Mouse (Mus musculus) gastrocnemius, adult 8-10 months (tissue): ENCODE data around the gene Pcyt1b. TPM values are rescaled to one million over a fixed set of nuclear protein-coding genes. Genes with fewer than 3 reads are reported as not detected.
A peak's percentile ranks its signal among the peaks of the same experiment; 100 is the strongest.

Experiments used
- DNase-seq, 2 experiments: peaks; one replicate each; pipeline ENCODE4 v3.0.0; 2022; ENCODE audit warnings: low spot score in 2 of 2
- total RNA-seq, 4 experiments: library from RNA; stranded (reverse); gene quantifications; 2 replicates each; pipeline ENCODE4 v1.2.4; 2022

Gene Pcyt1b
- under 1 TPM in 2 of 4 experiments, not detected in 2; 0.07 to 0.39 TPM for total RNA-seq

GRCm38 (mm10) chrX:93654218-93655002 lies at the start of gene Pcyt1b:
Gene Pcyt1b (plus strand): TSS chrX:93654863.
- DNase-seq, result no peak

DNA sequence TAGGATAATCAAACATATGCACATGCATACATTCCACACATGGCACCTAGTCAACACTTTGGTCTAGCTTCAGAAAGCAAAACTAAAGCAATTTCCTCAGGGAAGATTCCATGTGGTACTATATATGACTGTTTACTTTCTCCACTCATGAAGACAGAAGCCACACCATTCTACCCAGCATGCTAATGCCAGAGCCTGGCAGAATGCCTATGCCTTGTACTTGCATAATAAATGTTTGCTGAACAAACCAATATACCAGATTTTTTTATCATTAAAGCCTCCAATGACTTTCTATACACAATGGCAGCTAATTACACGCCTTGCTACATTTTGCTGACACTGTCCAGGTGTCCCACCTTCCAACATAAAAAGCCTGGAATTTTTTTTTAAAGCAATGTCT lies 24.4 kb upstream of the Pcyt1b start:
- DNase-seq, result no peak

GRCm38 (mm10) chrX:93631657-93632449 lies 22.8 kb upstream of the Pcyt1b start, which contains the start of gene Pola1:
Gene Pola1 (minus strand): TSS chrX:93632155.
- DNase-seq, result peak; percentile 76 to 82

DNA sequence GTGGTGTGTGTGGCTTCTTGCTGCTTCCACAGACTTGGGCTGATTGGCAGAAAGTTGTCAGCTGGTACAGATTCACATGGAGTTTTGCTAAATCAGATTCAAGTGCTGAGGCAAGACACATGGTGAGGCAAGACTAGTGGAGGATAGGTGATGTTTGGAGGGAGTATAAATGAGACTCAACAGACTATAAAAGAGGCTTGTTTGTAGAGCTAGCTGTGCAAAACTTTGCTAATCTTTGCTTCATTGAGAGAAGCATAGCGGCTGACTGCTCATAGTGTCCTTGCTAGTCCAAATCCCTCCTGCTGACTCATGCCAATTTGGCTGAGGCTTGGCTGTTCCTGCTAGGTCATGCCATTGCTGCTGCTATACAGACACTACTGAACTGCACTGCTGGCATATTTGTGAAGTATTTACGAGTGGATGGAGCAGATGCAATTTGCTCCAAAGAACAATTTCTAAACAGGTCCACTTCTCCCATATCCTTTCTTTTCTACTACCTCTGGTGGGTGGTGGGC lies 19.7 kb upstream of the Pcyt1b start:
- DNase-seq, result no peak

DNA sequence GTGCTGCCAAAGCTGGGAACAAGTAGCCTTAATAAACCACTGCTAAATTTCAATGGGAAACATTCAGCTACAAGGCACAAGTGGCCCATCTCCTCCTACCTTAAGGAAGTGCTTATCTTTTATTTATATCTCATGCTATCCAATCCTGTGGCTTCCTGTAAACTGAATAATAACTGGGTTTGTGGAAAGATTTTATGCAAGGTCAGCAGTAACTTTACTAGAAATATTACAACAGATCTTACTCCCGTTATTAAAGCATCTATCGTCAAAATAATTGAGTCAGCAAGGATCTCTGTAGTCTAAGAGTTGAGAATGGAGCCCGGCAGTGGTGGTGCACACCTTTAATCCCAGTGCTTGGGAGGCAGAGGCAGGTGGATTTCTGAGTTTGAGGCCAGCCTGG lies 11.1 kb upstream of the Pcyt1b start:
- DNase-seq, result no peak

- DNase-seq, result no peak
These were observed 10.6 kb upstream of the Pcyt1b start for GRCm38 (mm10) chrX:93644022-93644421.

GRCm38 (mm10) chrX:93650738-93651137 lies 3.9 kb upstream of the Pcyt1b start:
- DNase-seq, result no peak

GRCm38 (mm10) chrX:93655153-93655552 lies 490 bp downstream of the Pcyt1b start:
- DNase-seq, result no peak

- DNase-seq, result no peak
These were observed 9.4 kb downstream of the Pcyt1b start for GRCm38 (mm10) chrX:93663919-93664586.

- no peak for DNase-seq
These were observed 10.1 kb downstream of the Pcyt1b start for GRCm38 (mm10) chrX:93664787-93665186.

GRCm38 (mm10) chrX:93674432-93674831 lies 19.8 kb downstream of the Pcyt1b start:
- no peak for DNase-seq

DNA sequence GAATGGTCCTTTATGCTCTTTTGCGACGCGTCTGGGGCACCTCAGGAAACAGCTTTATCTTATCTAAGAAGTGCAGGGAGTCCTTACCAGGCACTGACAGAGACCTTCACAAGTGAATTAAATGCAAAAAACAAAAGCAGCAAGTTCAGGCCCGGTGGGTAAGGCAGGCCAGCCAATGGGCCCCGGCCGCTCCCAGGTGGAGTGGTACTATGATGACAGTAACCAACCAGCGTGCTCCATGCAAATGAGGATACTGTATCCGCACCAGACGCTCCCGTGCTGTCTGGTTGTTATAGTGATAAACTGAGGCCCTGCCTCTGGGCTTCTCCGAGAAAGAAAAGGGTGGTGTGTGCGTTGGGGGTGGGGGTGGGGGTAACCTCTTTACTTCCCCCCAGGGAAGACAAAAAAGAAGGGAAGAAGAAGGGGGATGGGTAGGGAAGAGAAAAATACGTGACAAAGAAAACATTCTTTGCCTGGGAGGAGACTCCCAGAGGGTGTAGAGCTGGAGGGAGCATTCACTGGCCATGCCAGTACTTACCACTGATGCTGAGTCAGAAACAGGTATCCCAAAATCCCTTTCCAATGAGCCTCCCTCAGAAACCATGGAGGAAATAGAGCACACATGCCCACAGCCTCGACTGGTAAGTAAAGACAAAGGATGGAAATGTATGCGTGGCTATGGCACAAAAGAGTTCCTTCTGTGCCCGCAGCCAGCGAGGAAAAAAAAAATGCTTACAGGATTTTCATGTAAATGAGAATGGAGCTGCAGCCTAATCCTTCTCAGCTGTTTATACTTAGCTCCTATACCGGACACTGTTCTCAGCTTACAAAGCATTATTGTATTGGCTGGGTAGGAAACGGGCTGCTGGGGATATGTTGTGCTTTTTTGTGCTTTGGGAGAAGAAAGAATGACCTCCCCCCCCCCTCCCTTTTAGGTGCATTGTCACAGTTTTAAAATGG lies 20.5 kb downstream of the Pcyt1b start:
- DNase-seq, result no peak

DNA sequence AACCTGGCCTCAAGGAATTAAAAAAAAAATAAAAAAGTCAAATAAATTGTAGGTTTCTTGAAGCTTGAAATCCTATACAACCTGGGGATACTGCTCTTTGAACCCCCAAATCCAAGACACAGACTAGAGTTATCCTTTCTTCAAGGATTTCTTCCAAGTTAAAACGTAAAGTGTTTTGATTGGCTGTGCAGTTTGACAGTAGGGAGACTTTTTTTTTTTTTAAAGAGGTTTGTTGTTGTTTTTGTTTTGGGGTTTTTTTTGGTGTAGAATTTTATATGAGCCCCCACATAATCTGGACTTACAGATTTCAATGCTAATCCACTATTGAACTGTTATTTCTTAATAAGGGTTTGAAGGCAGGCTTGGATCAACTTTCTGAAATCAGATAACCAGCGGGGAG lies 21.6 kb downstream of the Pcyt1b start:
- no peak for DNase-seq

- DNase-seq, result no peak
These were observed 34.6 kb downstream of the Pcyt1b start for GRCm38 (mm10) chrX:93689287-93689686.

- DNase-seq, result no peak
These were observed 36.0 kb downstream of the Pcyt1b start for GRCm38 (mm10) chrX:93690672-93691071.

DNA sequence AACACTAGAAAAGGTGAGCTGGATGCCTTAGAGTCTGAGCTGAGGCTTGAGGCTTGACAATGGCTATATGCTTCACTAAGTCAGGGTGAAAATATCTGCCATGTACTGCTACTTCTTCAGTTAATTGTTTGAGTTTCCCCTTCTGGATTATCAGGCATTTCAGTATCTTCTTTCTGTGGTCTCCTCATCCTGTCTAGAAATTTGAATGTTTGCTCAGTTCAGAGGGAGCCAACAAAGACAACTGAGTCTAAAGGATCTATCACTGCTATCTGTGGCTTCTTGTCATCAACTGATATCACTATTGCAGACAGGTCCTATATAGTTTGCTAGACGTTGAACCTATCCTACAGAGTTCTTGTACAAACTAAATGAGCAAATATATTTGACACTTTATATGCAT lies 42.9 kb downstream of the Pcyt1b start:
- DNase-seq, result no peak

- DNase-seq, result peak; percentile 16 to 31
These were observed 46.0 kb downstream of the Pcyt1b start for GRCm38 (mm10) chrX:93700528-93701225.

DNA sequence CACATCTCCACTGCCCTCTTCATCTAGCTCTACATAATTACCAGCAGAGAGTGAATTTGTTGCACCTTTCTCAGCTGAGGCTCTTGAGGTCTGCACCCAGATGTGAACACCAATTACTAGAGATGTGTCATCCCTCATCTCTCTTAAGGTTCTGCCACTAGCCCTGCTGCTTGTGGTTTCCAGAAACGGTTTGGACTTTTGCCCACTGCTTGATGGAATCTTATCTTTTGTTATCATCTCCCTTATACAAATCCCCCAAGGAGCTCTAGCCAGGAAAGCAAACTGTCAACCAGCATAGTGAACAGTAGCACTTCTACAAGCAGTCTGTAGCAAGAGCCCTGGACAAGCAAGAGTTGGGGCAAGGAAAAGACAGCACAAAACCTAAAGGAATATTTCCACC lies 57.9 kb downstream of the Pcyt1b start:
- DNase-seq, result no peak

GRCm38 (mm10) chrX:93729529-93729928 lies 74.9 kb downstream of the Pcyt1b start:
- no peak for DNase-seq

GRCm38 (mm10) chrX:93730854-93731253 lies 76.2 kb downstream of the Pcyt1b start:
- no peak for DNase-seq
